Mouse (Mus musculus) erythroblast, adult 5-6 weeks (primary cell): ENCODE results near the gene Tmco1. TPM values are rescaled to one million over a fixed set of nuclear protein-coding genes. Genes with fewer than 3 reads are reported as not detected.

Source experiments
- ATAC-seq: replicated peaks from 2 replicates; pipeline ENCODE4 v1.8.0; 2016; ENCODE audit warnings: moderate number of reproducible peaks, mild to moderate bottlenecking, moderate TSS enrichment, inconsistent platforms; ENCODE audit not compliant: poor library complexity, low FRiP score, severe bottlenecking
- total RNA-seq, 2 experiments: library from RNA; stranded (forward) in 1 of 2; stranded (reverse) in 1 of 2; fragments of 150-400 nt in 1 of 2; fragments of 200-764, 138-1000 nt in 1 of 2; gene quantifications; 2 replicates each; pipeline versions ENCODE4 v1.2.3 to v1.2.4; 2015 to 2017; ENCODE audit warnings: low replicate concordance in 2 of 2

Gene Tmco1
- total RNA-seq (2015; ENCODE audit: low replicate concordance) = 44.7 and 70.1 TPM in 2 replicates
- total RNA-seq (2017; ENCODE audit: low replicate concordance) = 49.7 and 61.5 TPM in 2 replicates

DNA sequence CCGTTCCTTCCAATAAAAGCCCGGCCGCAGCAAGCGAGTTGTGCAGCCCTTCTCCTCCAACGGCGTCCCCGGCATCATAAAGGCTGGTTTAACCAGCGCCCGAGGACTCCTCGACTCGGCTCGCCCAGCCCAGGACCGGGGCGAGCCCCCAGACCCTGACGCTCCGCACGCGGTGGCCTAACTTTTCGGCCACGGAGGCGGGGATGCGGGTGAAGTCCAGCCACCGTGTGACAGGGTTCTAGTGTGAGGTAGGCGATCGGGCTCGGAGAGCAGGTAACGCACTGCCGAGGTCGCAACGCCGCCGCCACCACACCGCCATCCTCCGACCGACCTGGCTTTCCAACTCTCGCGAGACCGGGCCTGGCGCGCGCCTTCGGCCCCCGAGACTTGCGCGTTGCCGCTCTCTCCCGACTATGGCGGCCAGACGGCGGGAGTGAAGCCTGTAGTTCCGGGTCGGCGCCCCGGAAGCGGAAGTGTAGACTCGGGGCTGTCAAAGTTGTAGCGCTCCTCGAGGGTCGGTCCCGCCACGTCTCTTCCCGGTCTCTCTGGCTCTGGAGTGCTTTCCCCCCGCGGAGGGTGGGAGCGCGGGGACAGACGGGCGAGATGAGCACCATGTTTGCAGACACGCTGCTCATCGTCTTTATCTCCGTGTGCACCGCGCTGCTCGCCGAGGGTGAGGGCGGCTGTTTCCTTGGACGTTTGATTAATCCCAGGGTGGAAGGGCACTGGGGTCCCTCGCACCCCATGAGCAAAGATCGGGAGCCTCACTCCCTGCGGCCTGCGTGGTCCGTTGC, at the start of gene Tmco1:
Tmco1 (plus strand) TSS at position 118 of the 794 bp plus-strand sequence.
- ATAC-seq = peak; percentile 95

DNA sequence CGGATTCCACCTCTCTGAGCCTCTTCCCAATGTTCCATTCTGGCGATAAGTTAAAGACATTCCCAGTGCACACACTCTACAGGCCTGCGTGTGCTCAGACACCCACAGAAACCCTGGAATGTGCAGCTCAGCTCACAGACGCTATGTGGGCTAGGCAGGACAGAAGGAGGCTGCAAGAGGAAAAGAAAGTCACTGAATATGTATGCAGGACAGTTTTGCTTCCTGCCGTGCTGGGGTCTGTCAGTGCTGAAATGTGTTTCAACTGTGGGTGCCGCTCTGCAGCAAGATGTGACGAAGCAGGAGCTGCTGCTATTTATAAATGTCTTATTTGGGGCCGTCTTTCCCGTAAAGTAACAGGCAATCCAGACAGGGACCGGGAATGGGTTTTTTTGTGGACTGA, 48.5 kb upstream of the Tmco1 start:
- ATAC-seq = no peak

DNA sequence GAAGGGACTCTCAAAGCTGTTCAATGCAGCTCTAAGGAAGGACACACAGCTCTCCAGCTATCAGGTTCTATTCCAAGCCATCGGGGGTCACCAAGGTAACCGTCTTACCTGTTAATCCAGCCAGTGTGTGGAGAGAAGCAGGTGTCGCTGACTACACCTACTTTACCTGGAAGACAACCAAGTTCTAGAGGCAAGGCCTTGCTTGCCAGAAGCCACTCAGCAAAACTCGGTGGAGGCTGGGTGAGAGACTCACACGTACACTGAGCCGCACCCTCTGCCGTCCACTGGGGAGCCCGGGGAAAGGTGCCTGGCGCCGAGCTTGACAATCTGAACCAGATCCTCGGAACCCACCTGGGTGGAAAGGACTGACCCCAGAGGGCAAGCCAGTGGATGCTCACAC, 46.4 kb upstream of the Tmco1 start:
- no peak for ATAC-seq

DNA sequence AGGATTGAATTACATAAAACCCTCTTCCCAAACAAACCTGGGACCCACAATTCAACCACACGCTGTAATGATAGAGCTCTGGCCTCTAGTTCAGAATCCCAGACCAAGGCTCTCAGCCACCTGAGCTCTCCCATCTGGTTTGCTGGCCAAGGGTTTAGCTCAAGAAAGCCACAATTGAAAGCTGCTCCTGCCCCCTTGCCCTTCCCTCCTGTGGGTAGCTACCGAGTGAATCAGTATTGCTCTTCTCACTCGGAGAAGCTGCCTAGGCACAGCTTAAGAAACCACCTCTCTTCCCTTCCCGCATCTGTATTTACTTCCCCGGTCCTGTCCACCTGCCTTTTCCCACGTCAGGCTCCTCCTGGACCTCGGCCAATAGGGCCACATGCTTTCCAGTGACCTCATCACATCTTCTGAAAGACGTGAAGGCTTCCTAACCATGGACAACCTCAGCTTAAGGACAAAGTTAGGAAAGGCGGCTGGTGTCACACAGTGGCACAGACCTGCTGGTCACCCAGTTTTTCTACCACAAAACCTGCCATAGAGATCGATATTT, 45.6 kb upstream of the Tmco1 start:
- no peak for ATAC-seq

DNA sequence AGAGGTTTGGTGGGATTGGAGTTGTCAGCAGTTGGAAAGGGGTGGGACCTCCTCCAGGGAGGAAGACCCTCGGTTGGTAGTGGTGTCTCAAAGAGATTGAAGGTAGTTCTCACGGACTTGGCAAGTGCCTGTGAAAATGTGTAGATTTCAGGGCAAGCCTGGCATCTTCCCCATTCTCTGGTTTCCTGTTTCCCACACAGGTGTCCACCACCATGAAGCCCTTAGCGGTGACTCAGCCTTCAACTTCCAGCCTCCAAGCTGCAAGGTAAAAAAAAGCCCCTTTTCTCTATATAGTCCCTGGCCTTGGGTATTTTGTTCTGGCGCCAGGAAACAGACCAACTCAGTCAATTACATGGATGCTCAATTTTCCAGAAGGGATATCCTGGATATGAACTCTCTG, 42.8 kb upstream of the Tmco1 start:
- no peak for ATAC-seq

DNA sequence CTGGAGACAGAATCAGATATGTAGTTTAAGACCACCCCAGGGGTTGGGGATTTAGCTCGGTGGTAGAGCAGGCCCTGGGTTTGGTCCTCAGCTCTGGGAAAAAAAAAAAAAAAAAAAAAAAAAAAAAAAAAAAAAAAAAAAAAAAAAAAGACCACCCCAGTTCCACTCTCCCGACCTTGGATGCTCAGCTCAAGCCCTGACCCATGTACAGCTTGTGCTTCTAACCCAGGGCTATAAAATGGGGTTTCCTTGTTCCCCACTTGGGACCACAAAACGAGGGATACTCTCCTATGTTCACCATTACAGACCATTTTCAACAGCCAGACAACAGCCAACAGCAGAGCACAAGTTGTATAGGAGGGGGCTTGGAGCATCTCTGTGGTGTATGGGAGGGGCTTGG, 41.5 kb upstream of the Tmco1 start:
- ATAC-seq = no peak

DNA sequence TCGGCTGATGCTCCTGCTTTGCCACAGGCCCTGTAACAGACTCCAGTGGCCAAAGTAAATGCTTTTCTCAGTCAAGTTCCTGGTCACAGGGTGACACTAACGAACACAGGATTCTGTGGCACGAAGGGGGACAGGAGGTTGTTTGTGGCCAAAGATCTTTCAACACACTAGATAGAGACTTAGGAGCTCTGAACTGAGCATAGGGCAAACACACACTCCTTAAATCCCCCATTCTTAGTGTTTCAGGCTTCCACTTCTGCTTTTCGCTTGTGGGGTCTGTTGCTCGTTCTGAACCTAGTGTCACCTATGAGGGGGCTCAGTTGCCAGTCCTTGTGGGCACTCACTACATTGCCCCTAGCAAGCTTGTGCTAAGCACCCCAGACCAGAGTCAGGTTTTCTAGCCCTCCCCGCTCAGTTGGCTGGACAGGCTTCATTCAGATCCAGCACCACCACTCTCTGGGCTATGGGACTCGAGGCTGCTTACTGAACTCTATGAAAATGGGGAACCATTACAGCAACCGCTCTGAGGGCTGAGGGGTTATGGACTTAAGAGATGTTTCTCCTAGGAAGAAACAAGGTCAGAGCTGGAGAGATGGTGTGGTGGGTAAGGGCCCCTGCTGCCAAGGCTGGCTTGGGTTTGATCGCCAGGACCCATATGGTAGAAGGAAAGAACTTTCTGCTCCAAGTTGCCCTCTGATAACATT, 39.7 kb upstream of the Tmco1 start:
- ATAC-seq = no peak

DNA sequence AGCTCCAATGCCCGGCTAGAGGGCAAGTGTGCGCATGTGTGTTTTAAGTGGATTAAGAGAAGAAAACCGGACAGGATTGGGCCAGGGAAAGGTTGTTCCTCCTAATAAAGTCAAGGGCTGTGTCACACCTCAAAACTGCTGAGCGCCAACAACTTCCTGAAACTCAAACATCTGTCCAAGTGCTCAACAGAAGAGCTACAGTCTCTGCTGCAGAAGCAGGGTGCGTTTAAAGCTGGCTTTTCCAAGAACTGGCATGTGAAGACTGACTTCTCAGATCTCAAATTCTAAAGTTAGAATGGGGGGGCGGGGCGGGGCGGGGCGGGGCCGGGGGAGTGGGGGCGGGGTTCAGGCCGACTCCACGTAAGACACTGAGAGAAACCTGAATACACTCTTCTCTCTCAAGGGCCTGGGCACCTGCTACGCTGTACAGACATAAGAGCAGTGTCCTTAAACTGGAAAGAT, 38.8 kb upstream of the Tmco1 start:
- peak; percentile 36; the same call in 1 of the 2 replicates for ATAC-seq

DNA sequence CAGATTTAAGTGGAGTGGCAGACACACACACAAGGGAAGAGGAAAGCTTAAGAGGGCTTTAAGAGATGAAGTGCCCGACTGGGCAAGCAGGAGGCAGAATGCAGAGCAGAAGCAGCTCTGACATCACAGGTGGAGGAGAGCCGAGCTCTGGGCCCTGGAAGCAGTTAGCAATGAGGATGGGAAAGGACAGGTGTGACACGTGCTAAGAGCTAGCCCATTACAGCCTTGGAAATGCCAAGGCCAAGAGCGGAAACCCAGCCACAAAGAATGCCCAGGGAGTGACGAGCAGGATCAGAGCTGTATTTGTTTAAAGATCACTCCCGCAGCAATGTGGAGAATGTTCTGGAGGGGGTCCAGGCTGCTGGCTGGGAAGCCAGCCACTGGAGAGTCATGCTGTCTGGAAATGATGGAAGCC, 38.3 kb upstream of the Tmco1 start:
- 0 out of 2 replicates have a peak, but pooled peaks have one; percentile 2 for ATAC-seq

DNA sequence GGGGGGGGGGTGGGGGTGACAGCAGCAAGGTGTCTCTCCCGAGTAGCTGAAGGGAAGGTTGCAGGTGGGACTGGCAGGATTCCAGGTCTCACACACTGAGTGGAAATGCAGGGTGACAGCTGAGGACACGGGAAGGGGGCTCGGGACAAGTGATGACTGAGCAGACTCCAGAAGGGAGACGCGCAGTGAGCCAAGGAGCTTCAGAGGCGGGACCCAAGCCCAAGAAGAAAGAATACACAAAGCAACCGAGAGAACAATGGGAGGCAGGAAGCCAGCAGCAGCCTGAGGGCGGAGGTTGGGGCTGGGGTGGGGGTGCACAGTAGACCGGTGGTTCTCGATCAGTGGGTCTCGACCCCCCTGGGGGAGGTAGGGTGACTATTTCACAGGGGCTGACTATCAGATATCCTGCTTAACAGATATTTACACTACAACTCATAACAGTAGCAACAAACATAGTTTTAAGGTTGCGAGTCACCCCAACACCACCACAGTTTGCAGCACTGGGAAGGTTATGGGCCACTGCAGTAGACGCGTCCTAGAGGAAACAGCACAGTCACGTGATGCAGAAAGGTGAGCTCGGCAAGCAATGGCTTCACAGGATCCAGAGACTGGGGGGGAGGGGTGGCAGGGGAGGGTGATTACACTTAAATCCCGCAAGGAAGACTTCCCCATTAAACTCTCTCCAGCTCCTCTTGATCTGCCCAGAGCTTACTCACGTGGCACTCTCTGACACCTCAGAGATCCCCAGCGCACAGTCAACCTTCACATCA, 37.7 kb upstream of the Tmco1 start:
- ATAC-seq = no peak

DNA sequence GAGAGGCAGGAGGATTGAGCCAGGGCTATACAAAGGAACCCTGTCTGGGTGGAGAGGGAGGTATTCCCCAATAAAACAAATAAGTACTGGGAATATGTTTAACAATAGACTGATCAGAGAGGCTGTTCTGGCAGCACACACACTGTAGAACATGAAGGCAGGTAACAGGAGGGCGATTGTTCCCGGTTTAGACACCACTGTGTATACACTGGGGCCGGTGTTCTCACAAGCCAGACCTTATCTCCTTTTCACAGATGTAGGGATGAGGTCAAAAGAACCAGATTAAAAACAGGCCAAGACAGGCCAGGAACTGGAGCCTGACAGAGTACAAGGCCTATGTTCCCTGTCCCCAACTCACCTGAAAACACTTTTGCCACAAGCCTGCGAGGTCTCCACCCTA, 36.9 kb upstream of the Tmco1 start:
- peak; percentile 65 for ATAC-seq

DNA sequence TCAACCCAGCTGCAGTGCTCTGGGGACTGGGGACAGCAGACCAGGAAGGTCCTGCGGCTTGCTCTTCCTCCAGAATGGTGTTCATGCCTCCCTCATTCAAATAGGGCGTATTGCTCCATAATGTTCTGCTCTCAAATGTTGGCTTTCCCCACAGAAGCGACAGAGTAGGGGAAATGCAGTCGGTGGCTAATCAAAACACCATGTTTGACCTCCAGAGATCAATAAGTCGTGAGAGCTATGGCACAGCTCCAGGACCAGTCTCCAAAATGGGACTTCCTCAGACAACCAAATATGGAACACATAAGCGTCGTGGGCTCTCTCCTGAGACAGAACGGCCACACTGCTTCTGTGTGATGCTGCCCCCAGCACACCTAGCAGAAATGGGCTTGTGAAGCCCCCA, 36.3 kb upstream of the Tmco1 start:
- no peak for ATAC-seq

DNA sequence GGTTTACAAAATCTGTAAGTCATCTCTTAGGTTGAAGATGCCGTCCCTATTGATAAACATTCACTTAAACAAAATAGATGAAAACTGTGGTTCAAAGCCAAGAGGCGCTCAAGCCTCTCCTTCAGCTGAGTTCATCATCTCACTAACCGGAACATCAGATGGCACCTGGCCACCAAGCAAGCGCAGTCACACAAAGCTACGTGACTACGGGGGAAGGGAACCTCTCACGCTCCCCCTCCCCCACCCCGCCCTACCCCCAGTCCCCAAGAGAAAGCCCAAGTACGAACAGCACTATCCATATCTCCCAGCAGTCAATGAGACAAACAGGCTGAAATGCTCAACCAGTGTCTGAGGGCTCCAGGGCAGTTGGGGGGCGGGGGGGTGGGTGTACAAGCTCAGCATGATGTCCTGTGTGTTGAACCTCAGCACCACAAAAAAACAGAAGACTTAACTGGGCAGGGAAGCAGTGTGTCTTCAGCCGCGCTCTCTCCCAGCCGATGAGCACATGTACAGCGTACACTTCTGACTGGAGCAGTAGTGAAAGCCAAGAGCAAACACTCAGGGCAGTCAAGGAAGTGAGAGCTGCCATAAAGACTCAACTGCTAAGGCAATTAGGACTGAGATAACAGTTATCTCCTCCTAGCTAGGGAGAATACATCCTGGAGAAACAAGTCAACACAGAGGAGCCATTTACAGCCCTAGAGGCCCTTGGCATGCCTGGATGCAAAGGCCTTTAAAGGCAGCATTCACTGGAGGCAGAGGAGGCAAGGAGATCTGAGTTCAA, 34.6 kb upstream of the Tmco1 start:
- peak; percentile 21; the same call in 1 of the 2 replicates for ATAC-seq

DNA sequence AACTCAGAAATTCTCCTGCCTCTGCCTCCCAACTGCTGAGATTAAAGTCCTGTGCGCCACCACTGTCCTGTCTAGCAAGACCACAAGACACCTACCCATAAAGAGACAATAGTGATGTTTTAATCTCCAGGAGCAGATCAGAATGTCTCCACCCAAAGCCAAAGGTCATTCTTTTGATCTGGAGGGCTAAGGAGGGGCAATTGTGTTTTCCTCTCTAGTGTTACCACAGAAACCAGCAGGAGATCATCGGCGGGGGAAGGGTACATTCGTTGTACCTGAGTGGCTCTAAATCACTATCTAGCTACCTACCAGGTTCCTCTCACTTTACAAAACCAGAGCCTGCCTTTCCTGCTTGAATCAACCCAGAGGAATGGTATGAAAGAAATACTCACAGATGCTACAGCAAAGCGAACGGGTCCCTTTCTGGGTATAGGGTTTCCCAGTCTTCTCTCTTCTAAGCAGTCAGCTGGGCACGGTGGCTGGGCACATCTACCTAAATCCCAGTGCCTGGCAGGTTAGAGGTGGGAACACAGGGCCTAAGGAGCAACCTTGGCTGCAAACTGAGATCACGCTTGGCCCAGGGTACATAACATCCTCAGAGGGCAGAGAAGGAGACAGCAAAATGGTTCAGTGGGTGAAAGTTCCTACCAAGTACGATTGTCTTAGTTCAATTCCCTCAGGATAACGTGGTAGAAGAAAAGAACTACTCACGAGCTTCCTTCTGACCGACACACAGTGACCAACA, 33.4 kb upstream of the Tmco1 start:
- no peak for ATAC-seq

DNA sequence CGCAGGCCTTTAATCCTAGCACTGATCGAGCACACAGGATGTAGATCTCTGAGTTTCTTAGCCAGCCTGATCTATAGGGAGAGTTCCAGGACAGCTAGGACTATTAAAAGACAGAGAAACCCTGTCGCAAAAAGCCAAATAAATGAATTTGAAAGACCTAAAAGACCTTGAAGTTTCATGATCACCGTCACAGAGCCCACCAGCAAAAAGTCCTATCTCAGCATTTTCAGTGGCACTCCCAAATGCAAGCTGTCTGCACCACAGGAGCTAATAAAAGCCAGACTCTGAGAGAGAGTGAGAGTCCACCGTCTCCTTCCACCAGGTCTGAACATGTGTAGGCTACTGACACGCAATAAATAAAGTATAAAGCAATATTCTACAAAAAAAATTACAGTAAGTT, 29.8 kb upstream of the Tmco1 start:
- no peak for ATAC-seq

DNA sequence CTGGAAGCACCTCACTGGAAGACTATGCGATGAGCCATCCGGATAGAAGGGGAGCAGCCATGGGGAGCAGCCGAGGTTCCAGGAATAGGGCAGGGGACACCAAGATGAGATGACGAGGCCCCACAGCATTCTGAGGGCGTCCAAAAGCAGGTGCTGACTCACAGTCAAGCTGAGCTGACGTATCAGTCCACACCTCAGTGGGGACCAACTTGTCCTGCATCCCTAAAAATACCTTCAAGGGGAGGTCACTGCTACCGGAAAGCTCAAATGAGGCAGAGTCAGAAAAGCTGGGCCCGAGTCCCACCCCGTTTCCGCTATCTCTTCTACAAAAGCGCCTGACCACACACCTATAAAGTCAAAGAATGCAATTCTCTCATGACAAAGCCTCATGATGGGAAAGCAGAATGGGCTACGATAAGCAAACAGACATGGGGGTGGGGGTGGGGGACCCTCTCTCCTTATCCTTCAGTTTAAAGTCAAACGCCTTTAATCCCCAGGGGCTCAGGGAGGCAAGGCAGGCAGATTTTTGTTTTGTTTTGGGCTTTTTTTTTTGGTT, 28.9 kb upstream of the Tmco1 start:
- ATAC-seq = no peak

DNA sequence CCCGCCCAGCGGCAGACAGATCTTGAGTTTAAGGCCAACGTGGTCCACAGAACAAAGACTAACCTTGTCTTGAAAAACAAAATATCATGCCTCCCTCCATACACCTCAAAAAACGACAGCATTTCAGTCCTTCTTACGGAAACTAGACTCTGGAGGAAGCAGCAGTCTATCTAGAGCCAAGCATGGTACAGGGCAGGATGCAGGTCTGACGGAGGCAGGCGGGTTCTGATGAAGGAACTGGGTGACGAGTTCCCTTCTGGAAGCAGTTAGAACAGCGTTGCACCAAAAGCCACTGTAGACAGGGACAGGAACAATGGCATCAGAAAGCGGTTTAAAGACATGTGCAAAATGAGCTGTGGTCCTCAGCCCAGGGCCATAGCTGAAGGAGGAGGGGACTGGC, 28.1 kb upstream of the Tmco1 start:
- no peak for ATAC-seq

DNA sequence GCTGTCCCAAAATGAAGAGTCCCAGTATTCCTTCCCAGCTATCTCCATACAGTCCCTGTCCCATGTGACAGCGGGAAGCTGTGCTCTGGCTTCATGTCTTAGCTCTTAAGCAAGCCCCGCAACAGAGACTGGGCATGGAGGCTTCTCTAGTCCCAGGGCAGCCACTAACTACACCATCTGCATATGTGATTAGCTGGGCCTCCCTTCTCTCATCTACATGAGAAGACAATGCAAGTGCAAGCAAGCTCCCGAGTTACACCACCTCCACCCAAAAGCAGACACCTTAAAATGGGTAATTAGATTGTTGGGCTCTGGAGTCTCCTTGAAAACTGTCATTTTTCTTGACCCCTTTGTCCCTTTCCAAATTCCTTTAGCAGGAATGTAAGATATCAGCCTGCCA, 26.1 kb upstream of the Tmco1 start:
- no peak for ATAC-seq
